Mouse (Mus musculus) spleen, postnatal 10 days (tissue): ENCODE results near the gene Rad51b.

ENCODE experiments used
- DNase-seq, 2 experiments: peaks; one replicate each; pipeline ENCODE4 v3.0.0; 2021 to 2022; ENCODE audit warnings: low spot score in 2 of 2

Rad51b gene

DNA sequence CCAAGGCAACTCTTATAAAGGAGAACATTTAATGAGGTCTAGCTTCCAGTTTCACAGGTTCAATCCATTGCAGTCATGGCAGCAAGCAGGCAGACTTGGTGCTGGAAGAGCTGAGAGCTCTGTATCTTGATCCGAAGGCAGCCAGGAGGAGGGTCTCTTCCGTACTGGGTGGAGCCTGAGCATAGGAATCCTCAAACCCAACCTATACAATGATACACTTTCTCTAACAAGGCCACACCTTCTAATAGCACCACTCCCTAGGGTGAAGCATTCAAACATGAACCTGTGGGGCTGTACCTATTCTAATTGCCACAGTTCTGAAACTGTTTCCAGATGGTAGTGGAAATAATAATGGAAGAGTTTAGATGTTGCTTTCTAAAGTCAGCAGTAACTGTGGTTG is 33.5 kb downstream of the Rad51b start:
- DNase-seq, result no peak

DNA sequence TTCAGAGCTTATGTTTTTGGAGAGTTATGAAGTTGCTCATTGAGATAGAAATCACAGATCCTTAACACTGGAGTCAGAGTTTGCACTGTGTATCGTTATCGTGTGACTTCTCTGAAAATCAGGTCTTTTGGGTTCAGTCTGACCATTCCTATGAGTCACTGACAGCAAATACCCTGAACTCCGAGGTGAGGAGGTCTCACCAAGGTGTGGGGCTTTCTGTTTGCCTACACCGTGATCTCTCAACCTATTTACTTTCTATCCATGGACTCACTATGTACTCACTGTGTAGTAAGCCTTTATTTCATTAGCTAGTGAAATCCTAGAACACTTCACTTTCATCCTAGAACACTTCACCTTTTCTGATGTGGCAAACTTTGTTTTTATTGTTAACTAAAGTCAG is 34.6 kb downstream of the Rad51b start:
- no peak for DNase-seq

DNA sequence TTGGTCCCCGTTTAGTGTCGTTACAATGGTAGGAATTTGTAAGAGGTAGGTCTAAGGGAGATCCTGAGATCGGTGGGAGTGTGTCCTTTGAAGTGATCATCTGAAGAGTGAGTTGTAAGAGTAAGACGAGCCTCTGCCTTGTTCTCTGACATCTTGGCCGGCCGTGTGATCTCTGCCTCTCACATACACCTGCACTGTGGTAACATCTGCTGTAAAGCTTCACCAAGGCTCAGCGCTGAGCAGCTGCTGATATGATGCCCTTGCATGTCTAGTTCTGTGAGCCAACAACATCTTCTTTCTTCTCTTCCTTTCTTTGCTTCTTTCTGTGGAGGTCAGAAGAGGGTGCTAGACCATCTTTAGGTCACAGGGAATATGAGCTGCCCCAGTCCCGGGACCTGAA is 41.7 kb downstream of the Rad51b start:
- no peak for DNase-seq

DNA sequence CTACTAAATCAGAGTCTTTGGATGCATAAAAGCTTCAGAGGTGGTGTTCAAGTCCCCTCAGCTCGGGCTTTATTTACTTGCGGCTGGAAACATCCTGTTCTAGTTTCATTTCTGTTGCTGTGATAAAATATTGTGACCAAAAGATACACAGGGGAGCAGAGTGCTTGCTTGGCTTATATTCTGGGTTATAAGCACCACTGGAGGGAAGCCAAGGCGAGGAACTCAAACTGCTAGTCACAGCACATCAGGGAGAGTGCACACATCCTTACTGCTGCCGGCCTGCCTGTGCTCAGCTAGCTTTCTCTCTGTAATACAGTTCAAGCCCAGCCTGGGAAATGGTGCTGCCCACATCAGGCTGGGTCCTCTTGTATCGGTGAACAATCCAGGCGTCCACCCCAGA is 43.4 kb downstream of the Rad51b start:
- DNase-seq, result no peak

DNA sequence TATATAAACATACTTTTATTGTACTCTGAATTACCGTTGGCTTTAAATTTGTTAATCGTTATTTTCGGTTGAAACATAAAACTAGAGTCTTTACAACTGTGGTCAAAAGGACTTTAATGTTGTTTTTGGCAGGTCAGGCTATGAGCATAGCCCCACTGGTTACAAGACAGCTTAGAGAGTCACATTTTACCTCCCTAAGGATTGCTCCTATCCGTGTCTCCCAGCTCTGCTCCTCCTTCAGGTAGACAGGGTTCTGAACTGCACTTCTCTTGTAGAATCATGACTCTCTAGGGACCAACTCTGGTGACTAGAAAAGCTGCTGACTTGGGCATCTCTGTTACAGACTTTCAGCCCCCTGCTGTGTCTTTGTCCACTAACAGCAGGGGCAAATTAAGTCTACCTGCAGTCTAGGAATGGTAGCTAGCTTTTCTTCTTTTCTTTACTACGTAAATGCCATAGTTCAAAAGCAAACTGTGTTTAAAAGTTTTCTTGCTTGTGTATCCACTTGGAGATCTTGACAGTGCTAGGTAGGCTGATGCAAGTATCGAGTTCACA is 44.3 kb downstream of the Rad51b start:
- DNase-seq, result no peak

DNA sequence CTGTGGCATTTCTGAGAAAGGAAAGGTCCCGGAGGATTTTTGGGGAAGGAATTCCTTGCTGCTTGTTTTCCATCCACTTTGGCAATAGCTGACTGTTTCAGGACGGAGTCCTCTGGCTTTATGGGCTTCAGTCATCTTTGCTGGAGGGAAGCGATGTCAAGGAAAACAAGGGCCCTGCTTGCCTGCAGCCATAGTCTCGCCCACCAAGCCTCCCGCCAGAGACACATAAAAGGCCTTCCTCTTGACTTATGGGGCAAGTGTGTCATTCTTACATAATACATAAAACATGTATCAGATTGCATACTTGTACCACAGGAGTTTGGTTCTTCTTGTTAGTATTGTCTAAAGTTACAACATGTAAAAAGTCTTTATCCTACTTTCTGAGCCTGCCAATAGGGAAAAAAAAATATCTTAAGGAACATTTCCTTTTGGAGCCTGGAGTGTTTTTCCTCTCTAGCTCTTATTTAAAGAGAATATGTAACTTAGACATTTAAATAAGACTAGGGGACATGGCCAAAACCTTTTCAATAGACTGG is 49.2 kb downstream of the Rad51b start:
- no peak for DNase-seq

DNA sequence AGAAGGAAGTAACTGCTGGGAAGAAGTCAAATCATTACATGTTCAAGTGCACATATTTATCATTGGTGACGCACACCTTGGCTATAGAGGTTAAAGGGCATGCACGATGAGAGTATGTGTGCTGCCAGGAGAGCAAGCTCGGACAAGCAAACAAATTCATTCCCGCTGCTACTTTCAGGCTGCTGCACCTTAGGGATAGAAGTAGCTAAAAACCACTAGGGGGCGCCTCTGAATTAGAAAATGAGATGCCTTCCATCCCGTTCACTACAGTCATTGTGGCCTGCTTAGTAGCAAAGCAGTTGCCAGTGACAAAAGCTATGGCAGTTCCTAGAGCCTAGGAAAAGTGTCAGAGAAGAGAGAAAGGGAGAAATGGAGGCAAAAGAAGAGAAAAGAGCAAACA is 50.6 kb downstream of the Rad51b start:
- peak; percentile 30 to 65 for DNase-seq

DNA sequence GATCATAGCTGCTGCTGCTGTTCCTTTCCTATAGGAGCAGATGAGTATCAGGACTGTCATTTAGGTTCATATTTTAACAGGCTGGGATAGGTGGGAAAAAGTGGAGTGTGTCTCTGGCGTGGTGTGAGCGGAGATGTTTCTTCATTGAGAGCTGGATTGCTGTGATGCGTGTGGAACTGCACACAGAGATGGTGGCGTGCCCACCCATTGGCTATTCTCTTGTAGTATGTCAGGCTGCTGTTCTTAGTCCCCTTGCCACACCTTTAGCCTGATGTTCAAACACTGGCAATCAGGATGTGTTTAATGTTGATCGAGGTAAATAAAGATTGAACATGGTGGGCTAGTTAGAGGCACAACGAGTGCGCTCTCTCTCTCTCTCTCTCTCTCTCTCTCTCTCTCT is 54.4 kb downstream of the Rad51b start:
- DNase-seq, result no peak

DNA sequence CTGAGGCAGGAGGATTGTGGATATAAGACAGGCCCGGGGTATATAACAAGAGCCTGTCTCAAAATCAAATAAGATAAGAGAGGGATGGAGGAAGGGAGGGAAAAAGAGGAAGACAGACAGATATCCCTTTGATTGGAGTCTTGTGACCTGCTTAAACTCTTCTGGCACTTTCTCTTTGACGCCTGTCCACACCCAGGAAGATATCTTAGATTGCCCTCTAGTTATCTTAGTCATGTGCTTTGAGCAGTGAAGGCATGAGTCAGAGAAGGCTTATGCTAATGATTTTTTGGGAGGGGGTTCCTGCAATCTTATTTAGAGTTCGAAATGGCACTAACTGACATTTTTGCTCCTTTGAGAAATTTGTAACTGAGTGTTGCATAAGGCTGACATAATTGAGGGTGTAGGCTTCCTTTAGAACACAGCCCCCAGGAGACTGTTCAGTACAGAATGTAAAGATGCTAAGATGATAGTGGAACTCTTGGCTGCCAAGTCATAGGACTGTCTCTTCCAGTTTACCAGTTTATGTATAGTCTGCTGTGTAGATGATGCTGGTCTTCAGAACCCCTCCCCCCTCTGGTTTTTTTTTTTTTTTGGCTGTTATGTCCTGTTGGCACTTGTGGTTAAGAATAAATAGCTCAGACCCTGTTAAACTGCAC is 55.1 kb downstream of the Rad51b start:
- DNase-seq, result no peak

DNA sequence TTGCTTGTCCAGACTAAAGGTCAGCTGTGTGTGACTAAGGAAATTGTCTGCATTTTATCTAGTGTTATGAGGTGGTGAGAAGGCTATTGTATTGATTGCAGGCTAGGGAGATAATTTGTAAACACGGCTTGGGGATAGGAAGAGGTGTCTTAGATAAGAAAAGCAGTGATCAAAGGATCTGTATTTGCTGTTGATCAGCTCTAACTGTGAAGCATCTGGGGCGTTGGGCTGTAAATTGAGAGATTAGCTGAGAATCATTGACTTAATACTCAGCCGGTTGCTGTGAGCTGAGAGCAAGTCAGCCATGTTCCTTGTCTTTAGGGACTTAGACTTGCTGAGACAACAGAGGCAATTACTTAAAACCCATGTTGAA is 55.6 kb downstream of the Rad51b start:
- DNase-seq, result no peak

DNA sequence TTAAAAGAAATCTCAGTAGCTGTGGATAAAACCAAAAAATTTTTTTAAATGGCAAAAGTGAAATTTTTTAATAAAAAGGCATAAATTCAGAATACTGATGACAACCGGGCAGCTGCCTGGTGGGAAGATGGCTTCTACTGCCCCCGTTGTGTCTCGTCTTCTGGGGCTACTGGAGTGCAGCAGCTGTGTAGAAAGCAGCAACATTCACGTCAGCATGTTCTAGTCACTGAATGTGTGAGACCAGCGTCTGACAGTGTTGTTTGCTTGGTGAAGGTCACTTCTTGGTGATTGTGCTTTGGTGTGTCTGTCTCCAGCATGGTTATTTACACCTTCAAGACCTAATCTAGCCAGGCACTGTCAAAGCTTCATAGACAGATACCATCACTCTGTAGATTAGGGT is 56.3 kb downstream of the Rad51b start:
- DNase-seq, result no peak

DNA sequence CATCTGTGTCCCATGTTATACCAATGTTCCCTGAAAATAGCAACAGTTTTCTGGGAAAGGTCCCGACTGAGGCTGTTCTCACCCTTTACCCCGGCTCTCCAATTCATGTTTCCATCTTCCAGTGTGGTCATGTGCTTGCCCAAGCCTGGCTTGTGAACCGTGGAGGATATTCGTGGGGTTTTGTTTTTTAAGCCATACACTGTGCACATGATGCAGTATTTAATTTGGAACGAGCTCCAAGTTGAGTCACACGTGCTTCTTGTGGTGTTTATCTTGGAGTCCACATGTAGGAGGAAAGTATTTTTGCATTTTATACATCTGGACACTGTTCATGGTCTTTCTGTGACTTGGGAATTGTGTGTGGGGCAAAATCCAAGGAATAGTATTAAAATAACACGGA is 57.5 kb downstream of the Rad51b start:
- DNase-seq, result no peak

DNA sequence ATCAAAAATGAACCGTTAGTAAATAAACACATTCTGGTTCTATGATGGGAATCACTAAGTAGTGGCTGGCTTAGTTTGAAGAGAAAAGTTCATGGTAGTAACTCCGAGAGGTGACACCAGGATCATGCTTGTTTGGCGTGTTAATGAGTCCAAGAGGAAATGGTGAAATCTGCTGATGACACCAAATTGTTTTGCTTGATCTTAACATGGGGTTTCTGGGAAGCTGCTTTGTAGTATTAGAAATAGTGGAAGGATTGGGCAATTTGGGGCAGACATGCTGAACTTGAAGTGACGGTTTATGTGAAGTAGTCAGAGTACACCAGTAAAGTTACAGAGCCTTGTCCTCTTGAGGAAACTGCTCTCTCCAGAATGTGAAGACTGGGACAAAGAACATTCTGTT is 59.1 kb downstream of the Rad51b start:
- no peak for DNase-seq

DNA sequence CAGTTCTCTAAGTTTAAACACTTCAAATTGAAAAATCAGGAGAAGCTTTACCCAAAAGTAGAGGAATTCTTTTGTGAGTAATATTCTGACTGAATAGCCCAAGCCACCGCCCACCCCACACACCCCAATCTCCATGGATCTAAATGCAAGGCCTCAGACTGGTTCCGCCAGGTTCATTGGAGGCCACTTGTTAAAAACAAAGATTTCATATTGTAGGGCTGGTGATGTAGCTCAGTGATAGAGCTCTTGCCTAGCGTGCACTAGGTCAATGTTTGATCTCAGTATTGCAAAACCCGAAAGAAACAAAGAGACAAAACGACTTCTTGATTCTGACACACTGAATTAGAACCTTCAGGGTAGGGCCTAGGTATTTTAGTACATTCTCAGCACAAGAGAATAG is 60.5 kb downstream of the Rad51b start:
- DNase-seq, result no peak

DNA sequence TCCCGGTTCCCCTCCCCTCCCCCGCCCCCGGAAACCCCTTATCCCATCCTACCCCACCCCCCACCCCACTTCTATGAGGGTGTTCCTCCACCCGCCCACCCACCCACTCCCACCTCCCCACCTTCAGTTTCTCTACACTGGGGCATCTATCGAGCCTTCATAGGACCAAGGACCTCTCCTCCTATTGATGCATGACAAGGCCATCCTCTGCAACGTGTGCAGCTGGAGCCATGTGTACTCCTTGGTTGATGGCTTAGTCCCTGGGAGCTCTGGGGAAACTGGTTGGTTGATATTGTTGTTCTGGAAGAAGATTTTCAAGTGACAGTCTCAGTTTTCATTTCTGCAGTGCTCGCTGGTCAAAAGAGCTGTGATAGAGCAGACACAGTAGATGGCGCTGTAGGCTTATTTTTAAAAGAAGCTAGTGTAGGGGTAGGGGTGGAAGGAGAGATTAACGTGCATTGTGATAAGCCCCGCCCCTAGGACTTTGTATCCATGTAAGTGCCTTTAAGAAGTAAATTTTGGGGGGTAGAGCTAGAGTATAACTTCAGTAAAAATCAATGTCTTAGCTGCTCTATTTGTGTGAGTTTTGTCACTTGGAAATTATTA is 61.6 kb downstream of the Rad51b start:
- peak in 1 of 2 experiments; percentile 63 for DNase-seq

DNA sequence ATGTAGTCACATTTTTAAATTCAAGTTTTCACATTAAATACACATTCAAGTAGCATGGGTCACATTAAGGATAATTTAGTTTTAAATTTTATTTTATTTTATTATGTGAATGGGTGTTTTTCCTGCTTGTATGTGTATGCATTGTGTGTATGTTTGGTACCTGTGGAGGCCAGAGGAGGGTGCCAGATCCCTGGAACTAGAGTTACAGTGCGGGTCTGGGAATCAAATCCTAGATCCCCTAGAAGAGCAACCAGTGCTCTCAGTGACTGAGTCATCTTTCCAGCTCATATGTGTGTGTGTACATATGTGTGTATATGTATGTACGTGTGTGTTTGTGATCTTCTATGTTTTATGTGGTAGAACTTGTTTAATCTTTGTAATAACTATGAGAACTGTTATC is 62.3 kb downstream of the Rad51b start:
- DNase-seq, result no peak

DNA sequence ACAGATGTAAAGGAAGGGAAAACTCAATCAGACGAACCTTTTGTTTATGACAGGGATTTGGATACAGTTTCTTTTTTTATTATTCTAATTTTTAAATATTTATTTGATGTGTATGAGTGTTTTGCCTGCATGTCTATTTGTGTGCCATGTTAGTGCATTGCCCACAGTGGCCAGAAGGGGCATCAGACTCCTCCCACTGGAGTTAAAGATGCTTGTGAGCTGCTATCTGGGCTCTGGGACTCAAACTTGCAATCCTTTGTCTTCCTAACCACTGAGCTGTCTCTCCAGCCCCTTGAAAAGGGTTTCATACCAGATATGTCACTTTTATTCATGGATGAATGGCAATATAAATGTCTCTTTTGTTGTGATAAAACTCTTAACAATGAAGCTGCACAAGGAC is 65.1 kb downstream of the Rad51b start:
- DNase-seq, result peak; percentile 28 to 74

DNA sequence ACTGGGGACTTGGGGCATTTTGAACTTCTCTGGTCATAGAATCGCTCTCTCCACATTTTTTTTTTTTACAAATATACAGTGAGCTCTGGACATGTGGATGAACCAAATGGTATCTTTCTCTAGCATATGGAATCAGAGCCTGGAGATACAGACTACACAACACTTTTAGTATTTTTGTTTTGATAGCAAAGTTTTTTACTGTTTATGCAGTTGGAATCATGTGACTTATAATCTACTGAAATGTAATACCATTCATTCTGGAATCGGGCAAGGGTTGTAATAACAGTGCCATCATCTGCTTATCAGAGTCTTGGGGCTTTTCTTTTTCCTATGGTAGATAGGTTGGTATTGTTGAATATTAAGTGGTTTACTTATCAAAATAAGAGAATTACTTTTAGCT is 67.2 kb downstream of the Rad51b start:
- DNase-seq, result no peak

DNA sequence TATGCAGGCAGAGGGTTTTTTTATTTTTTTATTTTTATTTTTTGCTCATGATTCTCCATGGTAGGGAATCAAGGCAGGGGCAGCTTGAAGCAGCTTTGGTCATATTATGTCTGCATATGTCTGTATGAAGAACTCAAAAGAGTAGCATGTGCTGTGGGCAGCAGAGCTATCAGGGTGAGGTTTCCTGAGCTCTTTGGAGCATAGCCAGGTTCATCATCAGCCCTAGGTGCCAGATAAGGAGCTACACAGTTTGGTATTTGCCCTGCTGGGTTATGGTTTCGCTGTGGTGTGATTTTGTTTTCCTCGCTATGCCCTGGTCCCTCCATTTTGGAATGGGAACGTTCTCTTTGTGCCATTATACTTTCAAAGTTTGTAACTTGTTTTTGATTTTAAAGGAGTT is 71.7 kb downstream of the Rad51b start:
- DNase-seq, result no peak

DNA sequence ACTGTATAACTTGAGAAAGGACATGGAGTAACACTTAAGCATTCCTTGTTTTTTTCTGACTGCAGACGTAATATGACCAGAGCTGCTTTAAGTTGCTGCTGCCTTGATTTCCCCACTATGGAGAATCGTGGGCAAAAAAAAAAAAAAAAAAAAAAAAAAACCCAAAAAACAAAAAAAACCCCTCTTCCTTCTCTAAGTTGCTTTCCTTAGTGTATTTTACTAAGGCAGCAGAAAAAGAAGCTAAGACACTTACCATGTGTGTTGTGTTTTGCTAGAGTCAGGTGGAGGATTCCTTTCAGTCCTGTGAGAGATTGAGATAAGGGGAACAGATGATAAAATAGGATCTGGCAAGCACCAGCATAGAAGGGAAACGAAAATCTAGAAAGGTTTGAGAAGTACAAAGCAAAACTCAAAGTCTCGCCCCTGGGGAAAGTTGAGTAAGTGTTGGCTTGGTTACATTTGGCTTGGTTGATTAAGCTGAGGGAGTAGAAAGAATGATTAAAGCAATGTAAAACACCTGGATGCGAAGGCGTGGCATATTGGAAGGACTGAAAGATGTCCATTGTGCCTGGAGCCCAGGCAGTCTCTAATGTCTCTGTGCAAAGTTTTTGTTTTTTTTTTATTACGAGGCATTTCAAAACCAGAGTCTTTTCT is 72.6 kb downstream of the Rad51b start:
- DNase-seq, result no peak

DNA sequence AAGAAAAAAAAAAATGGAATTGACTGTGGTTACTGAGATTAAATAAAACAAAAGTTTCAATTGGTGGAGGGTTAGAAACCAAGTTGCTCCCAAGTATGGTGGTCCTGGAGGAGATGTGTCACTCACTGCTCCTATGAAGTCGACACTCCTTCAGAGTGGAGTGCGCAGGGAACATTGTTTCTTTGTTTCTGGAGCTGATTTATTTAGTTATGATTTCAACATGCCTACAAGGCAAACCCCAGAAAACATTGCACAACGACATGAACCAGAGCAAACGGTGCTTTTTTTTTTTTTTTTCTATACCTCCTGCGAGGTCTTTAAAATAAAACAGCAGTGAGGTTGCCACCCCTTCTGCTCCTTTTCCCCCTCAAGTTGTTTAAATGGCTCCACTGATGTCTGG is 75.6 kb downstream of the Rad51b start:
- DNase-seq, result no peak

DNA sequence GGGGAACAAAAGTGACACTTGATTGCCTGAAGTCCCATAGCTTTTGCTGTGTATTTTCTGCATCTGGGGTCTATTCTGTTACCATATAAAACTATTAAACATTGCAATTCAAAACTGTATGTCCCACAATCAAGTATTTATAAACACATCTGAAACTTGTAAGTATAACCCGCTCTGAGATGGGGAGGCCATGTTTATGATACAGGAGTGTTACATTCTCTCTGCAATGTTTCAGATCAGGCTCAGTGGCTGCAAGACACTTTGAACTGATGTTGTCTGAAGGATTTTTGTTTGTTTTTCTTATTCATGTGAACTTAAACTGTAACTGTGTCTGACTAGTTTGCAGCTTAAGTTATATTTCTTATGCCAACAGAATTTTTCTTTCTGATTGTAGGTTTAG is 80.3 kb downstream of the Rad51b start:
- DNase-seq, result no peak

DNA sequence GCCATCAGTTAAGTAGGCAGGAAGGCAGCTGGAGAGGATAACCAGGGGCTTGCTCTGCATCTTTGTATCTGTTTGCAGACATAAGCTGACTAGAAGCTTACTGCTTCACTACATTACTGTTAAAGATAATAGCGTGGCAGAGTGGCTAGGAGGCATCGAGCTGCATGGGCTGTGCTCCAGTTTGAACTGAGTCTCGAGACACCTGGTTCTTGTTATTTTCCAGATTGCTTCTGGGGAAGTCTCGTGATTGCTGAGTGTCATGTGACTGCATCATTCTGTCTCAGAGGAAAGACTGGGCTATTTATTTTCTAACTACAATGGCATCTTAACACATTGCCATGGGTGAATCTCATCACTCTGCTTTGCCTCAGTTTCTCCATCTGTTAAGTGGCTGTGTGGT is 80.8 kb downstream of the Rad51b start:
- no peak for DNase-seq
